Mouse (Mus musculus): ENCODE measurements around the gene Ptpra. TPM values are rescaled to one million over a fixed set of nuclear protein-coding genes. Genes with fewer than 3 reads are reported as not detected.

Gene Ptpra
- polyA plus RNA-seq, 1 experiment from 2014 or later: 99.3 TPM

GRCm38 (mm10) chr2:130581201-130581600, 131.1 kb downstream of the Ptpra start:
- no peak for DNase-seq
- 6% methylated on average over 16 of the region's 16 CpGs for WGBS
- H3K9me3 ChIP-seq (ENCODE audit: low read depth, low read length): no peaks in the 10 kb centered on the region
- H3K27ac ChIP-seq (ENCODE audit: low read depth): no peak overlapping the region
- peaks cover 70% of the 10 kb centered on the region for H3K27me3 ChIP-seq (ENCODE audit: insufficient read depth, low read length)
- H3K9ac ChIP-seq: no peak overlapping the region
- peak overlapping the region; percentile 31 for H3K4me3 ChIP-seq (ENCODE audit: low read depth, low read length)
- TF ChIP-seq CTCF (IDR thresholded peaks at IDR 0.05; ENCODE audit: low read depth): no peak
- no peak for ATAC-seq (ENCODE audit: insufficient read depth)
- H3K4me2 ChIP-seq: peak overlapping the region; percentile 56
- no peaks in the 10 kb centered on the region for H3K4me1 ChIP-seq (ENCODE audit: insufficient read depth)
- H3K36me3 ChIP-seq (ENCODE audit: insufficient read depth): no peaks in the 10 kb centered on the region

DNA sequence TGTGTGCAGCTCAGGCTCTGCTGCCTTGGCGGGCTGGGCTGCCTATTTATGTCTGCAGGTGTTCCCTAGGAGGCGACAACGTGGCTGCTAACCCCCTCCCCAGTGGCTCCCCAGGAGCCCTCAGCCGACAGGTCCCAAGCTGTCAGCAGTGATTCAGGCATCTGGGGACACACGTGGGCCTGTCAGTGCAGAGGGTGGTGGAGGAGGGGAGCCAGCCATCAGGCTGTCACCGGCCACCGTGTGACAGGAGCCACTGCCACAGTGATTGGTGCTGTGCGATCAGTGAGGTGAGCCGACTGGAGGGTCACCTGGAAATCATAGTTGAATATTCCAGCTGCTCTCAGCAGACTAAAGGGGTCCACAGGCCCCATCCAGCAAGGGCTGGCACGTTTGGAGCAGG, 132.5 kb downstream of the Ptpra start, which contains the start of gene Avp:
TSS of gene Avp (minus strand) at position 3 of the 400 bp plus-strand sequence.
- Histone ChIP-seq H3K27ac (ENCODE audit: low read depth) (no peak within 1 kb of the TSS), H3K4me3 (ENCODE audit: low read depth, low read length) (no peak within 1 kb of the TSS), H3K9ac (no peak within 1 kb of the TSS), H3K4me2 (no peak within 1 kb of the TSS), H3K27me3 (ENCODE audit: insufficient read depth, low read length) (peaks cover 56% of the 10 kb centered on the region), H3K36me3 (ENCODE audit: insufficient read depth) (no peaks in the 10 kb centered on the region), H3K9me3 (ENCODE audit: low read depth, low read length) (no peaks in the 10 kb centered on the region), H3K4me1 (ENCODE audit: insufficient read depth) (no peaks in the 10 kb centered on the region)
- ATAC-seq (ENCODE audit: insufficient read depth) (no peak), DNase-seq (no peak)
- WGBS: 20% methylated on average over 10 of the region's 10 CpGs
- no peak for TF ChIP-seq CTCF (IDR thresholded peaks at IDR 0.05; ENCODE audit: low read depth)

DNA sequence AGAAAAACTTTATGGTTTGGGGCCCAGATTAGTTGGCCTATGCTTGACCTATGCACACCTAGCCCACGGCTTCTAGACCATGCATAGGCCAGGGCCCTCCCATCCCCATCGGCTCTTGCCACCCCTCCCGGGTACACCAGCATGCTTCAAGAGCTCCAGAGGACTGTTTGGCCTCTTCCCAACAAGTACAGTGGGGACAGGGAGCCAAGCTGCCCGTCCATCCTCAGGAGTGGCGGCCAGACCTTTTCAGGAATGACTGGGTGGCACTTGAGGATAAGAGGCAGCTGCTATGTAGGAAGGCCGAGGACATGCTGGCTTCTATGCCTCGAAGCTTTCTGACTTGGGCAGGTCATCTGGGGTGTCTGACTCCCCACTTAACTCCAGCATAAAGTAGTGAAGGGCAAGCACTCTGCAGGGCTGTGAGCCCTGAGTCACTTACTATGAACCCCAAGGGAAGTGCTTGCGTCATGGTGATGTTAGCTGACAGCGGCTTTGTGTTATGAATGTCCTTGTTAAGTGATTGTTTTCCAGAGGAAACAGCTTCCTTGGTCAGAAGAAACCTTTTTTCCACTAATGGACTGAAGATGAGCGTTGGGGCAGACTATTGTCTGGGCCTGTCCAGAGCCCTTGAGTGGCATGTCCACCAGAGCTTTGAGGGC, 134.0 kb downstream of the Ptpra start:
- Histone ChIP-seq H3K4me1 (ENCODE audit: insufficient read depth) (no peaks in the 10 kb centered on the region), H3K9me3 (ENCODE audit: low read depth, low read length) (no peaks in the 10 kb centered on the region), H3K27me3 (ENCODE audit: insufficient read depth, low read length) (peaks cover 41% of the 10 kb centered on the region), H3K4me3 (ENCODE audit: low read depth, low read length) (no peak overlapping the region), H3K27ac (ENCODE audit: low read depth) (no peak overlapping the region), H3K4me2 (no peak overlapping the region), H3K9ac (no peak overlapping the region), H3K36me3 (ENCODE audit: insufficient read depth) (no peaks in the 10 kb centered on the region)
- TF ChIP-seq CTCF (IDR thresholded peaks at IDR 0.05; ENCODE audit: low read depth): no peak
- ATAC-seq (ENCODE audit: insufficient read depth): no peak
- no peak for DNase-seq
- 66% methylated on average over 10 of the region's 10 CpGs for WGBS

DNA sequence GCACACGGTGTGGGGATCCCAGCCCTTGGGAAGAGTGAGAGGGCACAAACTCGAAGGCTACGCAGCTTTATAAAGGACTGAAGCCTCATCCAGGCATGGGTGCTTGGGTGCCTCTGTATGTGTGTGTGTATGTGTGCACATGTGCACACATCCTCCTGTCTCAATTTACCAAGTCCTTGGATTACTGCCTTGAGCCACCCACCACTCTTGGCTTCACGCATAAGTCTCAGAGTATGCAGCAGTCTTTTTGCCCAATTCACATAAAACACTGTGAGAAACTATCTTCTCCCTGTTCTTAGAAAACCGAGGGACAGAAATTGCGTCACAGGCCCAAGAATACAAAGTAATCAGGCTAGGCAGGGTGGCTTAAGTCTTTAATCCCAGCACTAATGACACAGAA, 135.9 kb downstream of the Ptpra start:
- DNase-seq (no peak), ATAC-seq (ENCODE audit: insufficient read depth) (no peak)
- 87% methylated on average over 6 of the region's 6 CpGs for WGBS
- H3K27me3 ChIP-seq (ENCODE audit: insufficient read depth, low read length): peaks cover 22% of the 10 kb centered on the region
- H3K4me3 ChIP-seq (ENCODE audit: low read depth, low read length): no peak overlapping the region
- TF ChIP-seq CTCF (IDR thresholded peaks at IDR 0.05; ENCODE audit: low read depth): no peak
- no peaks in the 10 kb centered on the region for H3K9me3 ChIP-seq (ENCODE audit: low read depth, low read length)
- no peak overlapping the region for H3K27ac ChIP-seq (ENCODE audit: low read depth)
- no peak overlapping the region for H3K9ac ChIP-seq
- peaks cover 10% of the 10 kb centered on the region for H3K36me3 ChIP-seq (ENCODE audit: insufficient read depth)
- H3K4me2 ChIP-seq: no peak overlapping the region
- no peaks in the 10 kb centered on the region for H3K4me1 ChIP-seq (ENCODE audit: insufficient read depth)

DNA sequence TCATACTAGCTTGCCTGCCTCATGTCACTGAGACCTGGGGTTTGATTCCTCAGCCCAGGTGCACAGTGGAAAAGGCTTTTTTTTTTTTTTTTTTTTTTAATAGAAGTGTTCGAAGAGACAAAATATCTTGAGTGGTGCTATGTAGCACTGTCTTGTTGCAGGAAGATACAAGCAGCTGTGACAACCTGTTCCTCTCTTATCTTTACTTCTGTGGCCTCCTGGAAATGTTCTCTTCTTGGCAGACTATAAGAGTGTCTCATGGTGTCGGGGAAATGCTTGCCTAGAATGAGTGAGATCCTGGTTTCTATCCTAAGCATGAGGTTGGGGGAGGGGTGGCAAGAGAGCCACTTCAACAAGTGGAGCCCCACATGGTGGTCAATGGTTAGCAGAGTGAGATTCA, 138.3 kb downstream of the Ptpra start:
- H3K9ac ChIP-seq: no peak overlapping the region
- no peaks in the 10 kb centered on the region for H3K4me1 ChIP-seq (ENCODE audit: insufficient read depth)
- no peak for TF ChIP-seq CTCF (IDR thresholded peaks at IDR 0.05; ENCODE audit: low read depth)
- H3K27me3 ChIP-seq (ENCODE audit: insufficient read depth, low read length): no peaks in the 10 kb centered on the region
- no peak for DNase-seq
- no peak overlapping the region for H3K4me3 ChIP-seq (ENCODE audit: low read depth, low read length)
- no peak for ATAC-seq (ENCODE audit: insufficient read depth)
- H3K27ac ChIP-seq (ENCODE audit: low read depth): no peak overlapping the region
- H3K36me3 ChIP-seq (ENCODE audit: insufficient read depth): peaks cover 15% of the 10 kb centered on the region
- WGBS: 63% methylated on average over 2 of the region's 2 CpGs
- H3K9me3 ChIP-seq (ENCODE audit: low read depth, low read length): no peaks in the 10 kb centered on the region
- H3K4me2 ChIP-seq: no peak overlapping the region

GRCm38 (mm10) chr2:130589157-130589556, 139.1 kb downstream of the Ptpra start:
- DNase-seq (no peak), ATAC-seq (ENCODE audit: insufficient read depth) (no peak)
- no peak overlapping the region for H3K9ac ChIP-seq
- WGBS: 65% methylated on average over 4 of the region's 4 CpGs
- no peak for TF ChIP-seq CTCF (IDR thresholded peaks at IDR 0.05; ENCODE audit: low read depth)
- no peak overlapping the region for H3K4me3 ChIP-seq (ENCODE audit: low read depth, low read length)
- no peaks in the 10 kb centered on the region for H3K27me3 ChIP-seq (ENCODE audit: insufficient read depth, low read length)
- H3K4me1 ChIP-seq (ENCODE audit: insufficient read depth): no peaks in the 10 kb centered on the region
- no peak overlapping the region for H3K27ac ChIP-seq (ENCODE audit: low read depth)
- H3K36me3 ChIP-seq (ENCODE audit: insufficient read depth): peaks cover 15% of the 10 kb centered on the region
- no peak overlapping the region for H3K4me2 ChIP-seq
- H3K9me3 ChIP-seq (ENCODE audit: low read depth, low read length): no peaks in the 10 kb centered on the region

DNA sequence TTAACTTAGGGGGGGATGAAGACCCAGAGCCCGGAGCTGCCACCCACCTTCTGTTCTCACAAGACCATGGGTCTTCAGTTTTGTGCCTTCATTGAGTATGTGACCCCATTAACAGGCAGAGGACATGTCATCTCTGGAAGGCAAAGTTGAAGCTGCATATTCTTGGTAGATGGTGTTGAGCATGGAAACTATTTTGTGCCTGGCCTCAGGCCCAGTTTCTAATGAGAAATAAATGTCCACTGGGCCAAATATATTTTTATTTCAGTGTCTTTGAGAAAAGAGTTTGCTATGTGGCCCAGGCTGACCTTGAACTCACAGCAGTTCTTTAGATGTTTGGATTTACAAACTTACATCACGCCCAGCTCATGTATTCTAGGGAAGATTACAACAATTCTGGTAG, 139.7 kb downstream of the Ptpra start:
- ATAC-seq (ENCODE audit: insufficient read depth) (no peak), DNase-seq (peak; percentile 21)
- Histone ChIP-seq H3K4me1 (ENCODE audit: insufficient read depth) (no peaks in the 10 kb centered on the region), H3K4me2 (no peak overlapping the region), H3K9me3 (ENCODE audit: low read depth, low read length) (no peaks in the 10 kb centered on the region), H3K4me3 (ENCODE audit: low read depth, low read length) (no peak overlapping the region), H3K9ac (no peak overlapping the region), H3K27ac (ENCODE audit: low read depth) (no peak overlapping the region), H3K36me3 (ENCODE audit: insufficient read depth) (peaks cover 15% of the 10 kb centered on the region), H3K27me3 (ENCODE audit: insufficient read depth, low read length) (no peaks in the 10 kb centered on the region)
- 85% methylated on average over 2 of the region's 2 CpGs for WGBS
- no peak for TF ChIP-seq CTCF (IDR thresholded peaks at IDR 0.05; ENCODE audit: low read depth)

Measured in lung, embryonic 14.5 days (tissue).